ENCODE assay signal across 29 mouse cellular contexts in the genomic region with DNA sequence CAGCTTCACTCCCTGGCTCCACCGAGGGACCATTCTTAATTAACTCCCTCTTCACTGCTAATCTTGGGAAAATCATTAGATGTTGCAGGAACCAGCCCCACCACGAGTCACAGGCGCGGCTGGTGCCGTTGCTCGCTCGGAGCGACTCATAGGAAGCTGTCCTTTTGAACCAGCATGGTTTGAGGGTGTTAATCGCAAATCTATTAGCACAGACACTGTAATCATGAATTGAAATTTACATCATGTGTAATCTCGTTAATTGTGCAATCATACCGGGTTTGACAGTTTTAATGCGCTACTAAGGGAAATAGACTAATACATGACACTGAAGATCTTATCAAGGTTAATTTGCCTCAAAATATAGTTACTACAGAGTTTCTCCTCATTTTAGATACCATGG.
DNase-seq lines count a peak whose midpoint lies in the region; ATAC-seq and TF ChIP-seq lines count a peak whose summit lies in the region.
"Had no signal": no experiment of that assay in that cellular context is flagged by ENCODE, and none has a peak within 500 bp of the region (broad histone marks: within the 10 kb centered on the region; RNA-seq: fewer than 3 reads in every experiment).

No protein-coding gene starts in this region.

- no peak for TF ChIP-seq CTCF in hindbrain, postnatal 0 days (IDR thresholded peaks at IDR 0.05; ENCODE audit: low read depth)

- no peak overlapping the region for H3K4me3 ChIP-seq in forebrain, embryonic 13.5 days
- no peak overlapping the region for H3K4me3 ChIP-seq in forebrain, embryonic 15.5 days
- no peak overlapping the region for H3K4me3 ChIP-seq in hindbrain, postnatal 0 days (ENCODE audit: low read length)
- no peak overlapping the region for H3K4me3 ChIP-seq in hindbrain, embryonic 11.5 days (ENCODE audit: low read depth, low read length)
- H3K4me3 ChIP-seq: embryonic facial prominence, embryonic 13.5 days; heart, embryonic 10.5 days; heart, embryonic 15.5 days; intestine, embryonic 15.5 days; layer of hippocampus, adult 2 months; left cerebral cortex, adult 2 months; limb, embryonic 12.5 days; liver, embryonic 15.5 days; midbrain, embryonic 12.5 days; neural tube, embryonic 13.5 days; stomach, embryonic 15.5 days had no signal

- no peaks in the 10 kb centered on the region for H3K36me3 ChIP-seq in forebrain, embryonic 13.5 days (ENCODE audit: poor library complexity, severe bottlenecking)
- no peaks in the 10 kb centered on the region for H3K36me3 ChIP-seq in forebrain, embryonic 15.5 days
- no peaks in the 10 kb centered on the region for H3K36me3 ChIP-seq in hindbrain, postnatal 0 days (ENCODE audit: insufficient read depth, low read length)
- no peaks in the 10 kb centered on the region for H3K36me3 ChIP-seq in hindbrain, embryonic 11.5 days (ENCODE audit: control insufficient read depth, insufficient read depth, low read length)
- H3K36me3 ChIP-seq: embryonic facial prominence, embryonic 13.5 days; heart, embryonic 10.5 days; heart, embryonic 15.5 days; intestine, embryonic 15.5 days; limb, embryonic 12.5 days; liver, embryonic 15.5 days; midbrain, embryonic 12.5 days; neural tube, embryonic 13.5 days; stomach, embryonic 15.5 days had no signal

- H3K9ac ChIP-seq in forebrain, embryonic 13.5 days = no peak overlapping the region
- no peak overlapping the region for H3K9ac ChIP-seq in forebrain, embryonic 15.5 days (replicated peaks)
- H3K9ac ChIP-seq in hindbrain, postnatal 0 days (replicated peaks; ENCODE audit: low read length) = no peak overlapping the region
- no peak overlapping the region for H3K9ac ChIP-seq in hindbrain, embryonic 11.5 days (ENCODE audit: low read depth, low read length)
- H3K9ac ChIP-seq: embryonic facial prominence, embryonic 13.5 days; heart, embryonic 15.5 days; intestine, embryonic 15.5 days; limb, embryonic 12.5 days; liver, embryonic 15.5 days; lung, embryonic 14.5 days; midbrain, embryonic 12.5 days; neural tube, embryonic 13.5 days; stomach, embryonic 15.5 days had no signal

- H3K27ac ChIP-seq in forebrain, embryonic 13.5 days = no peak overlapping the region
- no peak overlapping the region for H3K27ac ChIP-seq in forebrain, embryonic 15.5 days (replicated peaks)
- H3K27ac ChIP-seq in hindbrain, postnatal 0 days = no peak overlapping the region
- no peak overlapping the region for H3K27ac ChIP-seq in hindbrain, embryonic 11.5 days (ENCODE audit: low read depth, low read length)
- H3K27ac ChIP-seq: embryonic facial prominence, embryonic 13.5 days; heart, embryonic 10.5 days; heart, embryonic 15.5 days; intestine, embryonic 15.5 days; layer of hippocampus, adult 2 months; left cerebral cortex, adult 2 months; limb, embryonic 12.5 days; liver, embryonic 15.5 days; midbrain, embryonic 12.5 days; neural tube, embryonic 13.5 days; stomach, embryonic 15.5 days had no signal

- DNase-seq in hindbrain, postnatal 0 days (ENCODE audit: low spot score) = peak; percentile 30
- no peak for DNase-seq in hindbrain, embryonic 11.5 days (ENCODE audit: low spot score)
- peak; percentile 17 for DNase-seq in 3T3-L1 (ENCODE audit: low read depth, low spot score)
- DNase-seq in ovary, postnatal 10 days (ENCODE audit: low spot score) = no peak
- DNase-seq: adrenal gland, postnatal 25 days; cerebellum, adult 18-20 months; cerebellum, postnatal 10 days; kidney, adult 2 months; kidney, postnatal 36 days; lung, embryonic 14.5 days; lung, postnatal 14 days; right cerebral cortex, postnatal 25 days; thymus, postnatal 14 days had no signal

- 67% methylated on average over 12 of the region's 12 CpGs for WGBS in forebrain, embryonic 13.5 days
- WGBS in forebrain, embryonic 15.5 days = 48% methylated on average over 12 of the region's 12 CpGs
- WGBS in hindbrain, postnatal 0 days = 59% methylated on average over 12 of the region's 12 CpGs
- WGBS in hindbrain, embryonic 11.5 days = 87% methylated on average over 12 of the region's 12 CpGs

- peaks cover 12% of the 10 kb centered on the region; the same call in 1 of the 2 replicates for H3K4me1 ChIP-seq in forebrain, embryonic 13.5 days
- no peaks in the 10 kb centered on the region for H3K4me1 ChIP-seq in forebrain, embryonic 15.5 days
- no peaks in the 10 kb centered on the region for H3K4me1 ChIP-seq in hindbrain, postnatal 0 days (ENCODE audit: insufficient read depth, low read length)
- no peaks in the 10 kb centered on the region for H3K4me1 ChIP-seq in hindbrain, embryonic 11.5 days (replicated peaks; ENCODE audit: control insufficient read depth, insufficient read depth, low read length)
- H3K4me1 ChIP-seq: embryonic facial prominence, embryonic 13.5 days; intestine, embryonic 15.5 days; liver, embryonic 15.5 days had no signal

- H3K4me2 ChIP-seq in forebrain, embryonic 13.5 days = no peak overlapping the region
- H3K4me2 ChIP-seq in forebrain, embryonic 15.5 days (replicated peaks) = no peak overlapping the region
- H3K4me2 ChIP-seq in hindbrain, postnatal 0 days (ENCODE audit: low read depth, low read length) = no peak overlapping the region
- no peak overlapping the region for H3K4me2 ChIP-seq in hindbrain, embryonic 11.5 days (replicated peaks; ENCODE audit: low read depth, low read length)
- H3K4me2 ChIP-seq: embryonic facial prominence, embryonic 13.5 days; heart, embryonic 15.5 days; intestine, embryonic 15.5 days; limb, embryonic 12.5 days; liver, embryonic 15.5 days; lung, embryonic 14.5 days; midbrain, embryonic 12.5 days; neural tube, embryonic 13.5 days; stomach, embryonic 15.5 days had no signal

- no peaks in the 10 kb centered on the region for H3K27me3 ChIP-seq in forebrain, embryonic 13.5 days
- no peaks in the 10 kb centered on the region for H3K27me3 ChIP-seq in forebrain, embryonic 15.5 days
- H3K27me3 ChIP-seq in hindbrain, postnatal 0 days (ENCODE audit: insufficient read depth, low read length) = no peaks in the 10 kb centered on the region
- H3K27me3 ChIP-seq in hindbrain, embryonic 11.5 days (ENCODE audit: control insufficient read depth, insufficient read depth, low read length) = no peaks in the 10 kb centered on the region
- H3K27me3 ChIP-seq: embryonic facial prominence, embryonic 13.5 days; heart, embryonic 15.5 days; intestine, embryonic 15.5 days; limb, embryonic 12.5 days; liver, embryonic 15.5 days; midbrain, embryonic 12.5 days; neural tube, embryonic 13.5 days; stomach, embryonic 15.5 days had no signal

- no peaks in the 10 kb centered on the region for H3K9me3 ChIP-seq in forebrain, embryonic 13.5 days (replicated peaks)
- no peaks in the 10 kb centered on the region for H3K9me3 ChIP-seq in forebrain, embryonic 15.5 days
- no peaks in the 10 kb centered on the region for H3K9me3 ChIP-seq in hindbrain, postnatal 0 days (ENCODE audit: low read length)
- no peaks in the 10 kb centered on the region for H3K9me3 ChIP-seq in hindbrain, embryonic 11.5 days (ENCODE audit: control insufficient read depth, low read length)
- H3K9me3 ChIP-seq: embryonic facial prominence, embryonic 13.5 days; heart, embryonic 10.5 days; heart, embryonic 15.5 days; intestine, embryonic 15.5 days; limb, embryonic 12.5 days; liver, embryonic 15.5 days; midbrain, embryonic 12.5 days; neural tube, embryonic 13.5 days; stomach, embryonic 15.5 days had no signal

- ATAC-seq in forebrain, embryonic 13.5 days = 0 out of 2 replicates have a peak, but pooled peaks have one; percentile 13
- ATAC-seq in forebrain, embryonic 15.5 days (replicated peaks) = no peak
- no peak for ATAC-seq in hindbrain, postnatal 0 days
- ATAC-seq in hindbrain, embryonic 11.5 days (ENCODE audit: low FRiP score) = no peak
- peak; percentile 55 for ATAC-seq in granulocyte monocyte progenitor cell, adult 5-6 weeks (replicated peaks; ENCODE audit: poor library complexity, severe bottlenecking)
- ATAC-seq: CD4-positive, CD25-positive, alpha-beta regulatory T cell, adult 4 months; hindbrain, embryonic 16.5 days; intestine, embryonic 15.5 days had no signal

Comparison
In these comparisons a context has a peak if more than half of its experiments do, and no peak if none do; other contexts are left out.
1. ATAC-seq: peak in forebrain, embryonic 13.5 days (single experiment) and granulocyte monocyte progenitor cell, adult 5-6 weeks (single experiment); none in forebrain, embryonic 15.5 days (single experiment), hindbrain, postnatal 0 days (single experiment) and hindbrain, embryonic 11.5 days (single experiment).
2. DNase-seq: peak in hindbrain, postnatal 0 days (single experiment) and 3T3-L1 (single experiment); none in hindbrain, embryonic 11.5 days (single experiment) and ovary, postnatal 10 days (single experiment).